Mouse (Mus musculus): ENCODE measurements around the gene Ptprk.

GRCm38 (mm10) chr10:28519861-28520260 lies 445.2 kb downstream of the Ptprk start:
- TF ChIP-seq GATA1 (IDR thresholded peaks at IDR 0.05; ENCODE audit: borderline replicate concordance, low read length) (no peak), FLI1 (IDR thresholded peaks at IDR 0.05; ENCODE audit: low read length) (no peak)

All from megakaryocyte, embryonic 14.5 days (primary cell).